Mouse (Mus musculus) liver, adult 2 months (tissue): Measurements from ENCODE around the gene Tnni3. TPM values are rescaled to one million over a fixed set of nuclear protein-coding genes. Genes with fewer than 3 reads are reported as not detected.
A peak's percentile ranks its signal among the peaks of the same experiment; 100 is the strongest.

Source experiments
- DNase-seq: peaks from one replicate; pipeline ENCODE4 v3.0.0-alpha.2; 2011; ENCODE audit warnings: low read depth, low spot score; ENCODE audit errors: extremely low read depth
- H3K27ac ChIP-seq: fragments of 200-500 bp; replicated peaks from 2 replicates; pipeline ENCODE4 v1.5.1; 2012; ENCODE audit warnings: low read depth, mild to moderate bottlenecking, control low read depth, inconsistent platforms, low read length; ENCODE audit not compliant: insufficient read depth
- H3K27me3 ChIP-seq: fragments of 200-500 bp; 2 replicates; pipeline ENCODE4 v1.6.1; 2012; ENCODE audit warnings: mild to moderate bottlenecking, moderate library complexity, low read length, inconsistent platforms; ENCODE audit not compliant: control insufficient read depth, insufficient read depth
- H3K36me3 ChIP-seq: fragments of 200-500 bp; 2 replicates; pipeline ENCODE4 v1.6.1; 2012; ENCODE audit warnings: low read length, inconsistent platforms; ENCODE audit not compliant: control insufficient read depth, insufficient read depth
- H3K4me1 ChIP-seq: fragments of 200-500 bp; 2 replicates; pipeline ENCODE4 v1.6.1; 2011; ENCODE audit warnings: low read length; ENCODE audit not compliant: control insufficient read depth, insufficient read depth
- H3K4me3 ChIP-seq: fragments of 200-500 bp; 2 replicates; pipeline ENCODE4 v1.5.1; 2011; ENCODE audit warnings: low read depth, mild to moderate bottlenecking, control low read depth, low read length, moderate library complexity; ENCODE audit not compliant: insufficient read depth
- H3K79me2 ChIP-seq: fragments of 200-500 bp; 2 replicates; pipeline ENCODE4 v1.6.1; 2012; ENCODE audit warnings: inconsistent platforms, mild to moderate bottlenecking, low read length, moderate library complexity; ENCODE audit not compliant: control insufficient read depth, insufficient read depth
- H3K9ac ChIP-seq: fragments of 200-500 bp; 2 replicates; pipeline ENCODE4 v1.6.1; 2012; ENCODE audit warnings: low read depth, mild to moderate bottlenecking, control low read depth, inconsistent platforms, low read length
- CTCF ChIP-seq: fragments of 200-500 bp; IDR thresholded peaks from 2 replicates; pipeline ENCODE4 v1.5.1; 2011; ENCODE audit warnings: low read depth, low read length, control low read depth
- POLR2A ChIP-seq: fragments of 200-500 bp; IDR thresholded peaks from 2 replicates; pipeline ENCODE4 v1.6.1; 2011; ENCODE audit warnings: low read length, control low read depth; ENCODE audit not compliant: insufficient read depth; ENCODE audit errors: extremely low read depth
- WGBS: fragments of 180-500 bp; shearing (Covaris S2); methylation state at CpG from one replicate; pipeline ENCODE4 v1.1.7; 2018; 5-methylcytosine and 5-hydroxymethylcytosine counted together
- polyA plus RNA-seq: library from polyadenylated mRNA; depleted of rRNA; stranded (reverse); fragments of >200 nt; gene quantifications from 2 replicates; pipeline ENCODE4 v1.2.3, GENCODE M21; 2012
- total RNA-seq: library from RNA; depleted of rRNA; stranded (reverse); fragments of >200 nt; gene quantifications from 2 replicates; pipeline ENCODE4 v1.2.3, GENCODE M21; 2014

Gene Tnni3
- total and polyA plus RNA-seq, 2 experiments = 0.76 TPM; not detected in 1

DNA sequence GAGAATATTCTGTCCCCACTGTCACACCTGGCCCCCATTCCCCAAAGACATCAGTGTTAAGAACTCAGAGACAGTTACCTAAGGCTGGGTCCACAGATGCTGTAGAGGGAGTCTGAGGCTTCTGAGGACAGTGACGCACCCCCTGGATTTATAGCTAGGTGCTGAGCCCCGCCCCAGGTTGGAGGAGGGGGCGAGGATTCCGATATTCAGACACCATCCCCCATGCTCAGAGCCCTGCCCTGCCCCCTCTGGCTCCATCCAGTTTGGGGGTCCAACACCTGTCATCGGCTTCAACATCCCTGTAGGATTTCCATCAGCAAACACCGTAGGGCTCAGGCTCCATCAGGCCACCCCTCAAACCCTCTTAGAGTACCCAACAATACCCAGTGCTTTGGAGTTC lies 8.2 kb downstream of the Tnni3 start:
- Histone ChIP-seq H3K27ac (no peak overlapping the region), H3K9ac (no peak overlapping the region), H3K27me3 (peaks cover 7% of the 10 kb centered on the region; the same call in 1 of the 2 replicates), H3K4me3 (no peak overlapping the region), H3K4me1 (no peaks in the 10 kb centered on the region), H3K36me3 (no peaks in the 10 kb centered on the region), H3K79me2 (no peaks in the 10 kb centered on the region)
- no peak for DNase-seq
- TF ChIP-seq CTCF (no peak), POLR2A (no peak)
- 68% methylated on average over 6 of the region's 6 CpGs for WGBS

DNA sequence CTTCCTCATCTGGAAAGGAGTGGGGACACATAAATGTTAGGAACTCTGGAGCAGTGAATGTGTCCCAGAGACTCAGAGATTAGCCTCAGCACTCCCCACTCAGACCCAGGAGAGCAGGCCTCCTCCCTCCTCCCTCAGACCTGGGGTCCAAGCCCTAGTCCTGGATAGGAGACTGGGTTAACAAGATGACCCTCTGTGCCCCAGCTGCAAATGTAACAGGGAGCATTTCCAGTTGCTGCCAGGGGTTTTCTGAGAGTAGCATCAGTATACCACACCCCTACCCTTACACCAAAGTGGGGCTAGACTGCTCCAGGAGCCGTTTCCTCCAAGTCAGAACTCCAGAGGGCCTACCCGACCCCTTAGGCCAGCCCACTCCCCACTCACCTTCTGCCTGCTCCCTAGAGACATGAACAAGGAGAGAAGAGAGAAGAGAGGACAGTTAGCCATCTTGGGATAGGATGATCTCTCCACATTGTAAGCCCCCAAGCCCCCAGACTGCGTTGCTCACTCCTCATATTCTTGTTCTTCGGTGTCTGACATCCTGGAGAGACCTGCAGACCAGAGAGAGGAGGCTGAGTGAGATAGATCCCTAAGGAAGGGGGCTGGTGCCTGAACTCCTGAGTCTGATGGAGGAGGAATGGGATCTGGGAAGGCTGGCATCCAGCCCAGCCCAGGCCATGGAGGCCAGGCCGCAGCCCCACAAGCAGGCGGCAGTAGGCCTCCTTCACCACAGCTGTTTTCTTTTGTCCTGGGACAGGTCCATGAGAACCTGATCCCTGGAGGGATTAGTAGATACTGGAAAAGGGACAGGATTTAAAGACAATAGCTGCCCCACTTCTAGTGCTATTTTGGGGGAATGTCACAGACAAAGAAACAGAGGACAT lies 10.0 kb downstream of the Tnni3 start:
- WGBS = 84% methylated on average over 6 of the region's 6 CpGs
- no peak for TF ChIP-seq POLR2A
- TF ChIP-seq CTCF = no peak

DNA sequence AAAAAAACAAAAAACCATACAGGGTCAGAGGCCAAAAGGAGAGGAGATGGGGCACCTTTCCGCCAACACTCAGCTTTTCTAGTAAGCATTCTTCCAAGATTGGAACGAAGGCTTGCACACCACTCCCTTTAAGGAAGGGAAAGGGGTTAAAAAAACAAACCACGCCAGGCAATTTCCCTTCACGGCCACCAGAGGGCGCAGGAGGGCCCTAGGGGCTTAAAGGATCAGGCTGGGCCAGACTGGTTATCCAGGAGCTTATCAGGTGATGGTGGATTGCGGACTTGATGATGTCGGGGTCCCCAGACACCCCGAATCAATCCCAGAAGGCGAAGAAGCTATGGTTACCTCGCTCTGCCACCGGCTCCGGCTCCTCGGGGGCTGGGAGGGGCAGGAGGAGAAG lies 10.8 kb downstream of the Tnni3 start:
- no peaks in the 10 kb centered on the region for H3K4me1 ChIP-seq
- H3K36me3 ChIP-seq = no peaks in the 10 kb centered on the region
- H3K9ac ChIP-seq = no peak overlapping the region
- 30% methylated on average over 13 of the region's 13 CpGs for WGBS
- no peaks in the 10 kb centered on the region for H3K27me3 ChIP-seq
- no peak overlapping the region for H3K4me3 ChIP-seq
- peak; percentile 20 for DNase-seq
- TF ChIP-seq CTCF = peak; percentile 87
- no peak for TF ChIP-seq POLR2A
- H3K79me2 ChIP-seq = no peaks in the 10 kb centered on the region
- no peak overlapping the region for H3K27ac ChIP-seq

More for the DNA sequence above, 10.0 kb downstream of the Tnni3 start:
- DNase-seq = no peak
- H3K9ac ChIP-seq = no peak overlapping the region
- no peaks in the 10 kb centered on the region for H3K79me2 ChIP-seq
- no peaks in the 10 kb centered on the region for H3K4me1 ChIP-seq
- H3K36me3 ChIP-seq = no peaks in the 10 kb centered on the region
- H3K27ac ChIP-seq = no peak overlapping the region
- no peak overlapping the region for H3K4me3 ChIP-seq
- no peaks in the 10 kb centered on the region for H3K27me3 ChIP-seq

DNA sequence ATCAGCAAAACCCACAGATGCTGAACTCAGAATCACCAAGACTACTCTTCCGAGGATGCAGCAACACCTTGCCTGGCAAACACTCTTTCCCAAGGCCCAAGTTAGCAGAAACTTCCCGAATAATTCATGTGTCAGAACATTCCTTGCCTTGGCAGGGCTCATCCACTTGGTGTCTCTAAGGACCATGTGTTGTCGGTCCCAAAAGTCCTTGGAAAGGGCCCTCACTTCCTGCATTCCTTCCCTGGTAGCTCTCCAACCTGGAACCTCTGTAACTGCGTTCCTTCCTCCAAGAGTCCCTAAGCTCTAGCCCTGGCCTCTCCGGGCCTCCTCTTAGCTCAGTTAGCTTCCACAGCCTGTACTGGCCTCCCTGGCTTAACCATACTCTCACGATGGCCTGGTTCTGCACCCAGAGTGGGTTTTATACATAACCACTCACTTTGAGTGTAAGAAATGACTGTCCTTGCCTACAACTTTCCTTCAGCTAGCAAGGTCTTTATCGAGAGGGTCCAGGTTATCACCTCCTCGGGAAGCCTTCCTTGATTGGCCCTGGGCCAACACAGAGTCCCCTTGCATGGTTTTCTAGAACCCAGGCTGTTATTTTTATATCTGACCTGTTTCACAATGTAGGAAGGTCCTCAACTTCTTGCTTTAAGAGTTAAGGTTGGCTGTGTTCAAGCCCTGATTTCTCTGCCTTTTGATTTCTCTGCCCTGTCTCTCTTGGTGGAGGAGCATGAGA lies 12.4 kb downstream of the Tnni3 start:
- 71% methylated on average over 8 of the region's 8 CpGs for WGBS
- H3K27me3 ChIP-seq = no peaks in the 10 kb centered on the region
- H3K27ac ChIP-seq = no peak overlapping the region
- no peak for DNase-seq
- H3K36me3 ChIP-seq = no peaks in the 10 kb centered on the region
- no peaks in the 10 kb centered on the region for H3K4me1 ChIP-seq
- no peak overlapping the region for H3K4me3 ChIP-seq
- H3K79me2 ChIP-seq = no peaks in the 10 kb centered on the region
- TF ChIP-seq CTCF (no peak), POLR2A (no peak)
- H3K9ac ChIP-seq = no peak overlapping the region

DNA sequence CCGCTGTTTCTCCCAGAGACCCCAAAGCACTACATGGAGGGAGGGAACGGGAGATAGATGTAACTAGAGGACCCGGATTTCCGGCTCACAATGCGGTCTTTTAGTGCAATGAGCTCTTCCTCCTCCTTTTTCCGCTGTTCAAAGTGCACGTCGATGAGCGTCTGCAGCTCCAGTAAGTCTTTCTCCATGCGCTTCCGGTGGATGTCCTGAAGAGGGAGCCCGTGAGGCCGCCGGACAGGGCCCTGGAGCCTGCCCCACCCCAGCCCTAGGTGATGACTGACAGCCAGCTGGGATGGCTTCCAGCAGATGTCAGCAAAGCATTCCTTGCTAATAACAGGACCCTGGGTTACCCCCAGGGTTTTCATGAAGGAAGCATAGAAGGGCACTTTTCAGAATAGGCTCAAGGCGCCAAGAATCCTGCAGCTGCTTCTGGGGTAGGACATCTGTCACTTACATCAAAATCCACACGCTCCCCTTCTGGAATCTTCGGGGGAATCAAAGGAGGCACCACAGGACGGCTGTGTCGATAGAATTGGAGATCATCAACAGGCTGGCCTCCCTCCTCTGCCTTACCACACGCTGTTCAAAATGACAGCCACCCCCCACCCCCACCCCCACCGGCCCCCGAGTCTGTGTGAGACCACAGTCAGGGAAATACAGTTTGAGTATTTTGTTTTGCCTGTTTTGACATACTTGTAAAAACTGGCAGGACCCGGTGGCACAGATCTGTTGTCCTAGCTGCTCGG lies 14.0 kb downstream of the Tnni3 start:
- Histone ChIP-seq H3K36me3 (no peaks in the 10 kb centered on the region), H3K27me3 (no peaks in the 10 kb centered on the region), H3K4me1 (no peaks in the 10 kb centered on the region), H3K9ac (no peak overlapping the region), H3K79me2 (no peaks in the 10 kb centered on the region), H3K4me3 (no peak overlapping the region), H3K27ac (no peak overlapping the region)
- DNase-seq = peak; percentile 65
- 27% methylated on average over 24 of the region's 24 CpGs for WGBS
- TF ChIP-seq CTCF (peak; percentile 83), POLR2A (no peak)
